Mouse (Mus musculus): ENCODE results near the gene Trp53rkb. TPM values are rescaled to one million over a fixed set of nuclear protein-coding genes. Genes with fewer than 3 reads are reported as not detected.

Gene Trp53rkb
- polyA plus RNA-seq, 1 experiment from 2014 or later = 7.5 TPM

DNA sequence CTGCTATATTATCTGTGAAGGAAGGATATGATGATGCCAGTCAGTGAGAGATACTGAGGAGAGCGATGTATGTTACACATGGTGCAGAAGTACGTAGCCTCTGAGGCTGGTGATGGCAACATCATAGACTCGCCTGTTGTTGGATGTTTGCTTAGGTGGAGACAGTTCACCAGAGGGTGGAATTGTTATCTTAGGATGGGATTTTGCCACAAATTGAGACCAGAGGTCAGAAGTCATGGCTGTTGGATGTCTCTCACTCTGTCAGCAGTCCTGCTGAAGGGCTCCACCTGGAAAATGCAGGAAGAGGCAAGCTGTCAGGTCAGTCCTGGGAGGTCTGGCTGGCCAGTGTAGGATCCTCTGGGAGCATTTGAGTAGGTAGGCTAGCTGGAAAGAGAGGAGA, 29.1 kb downstream of the Trp53rkb start:
- Histone ChIP-seq H3K9me3 (no peaks in the 10 kb centered on the region), H3K27me3 (no peaks in the 10 kb centered on the region)
- no peak for ATAC-seq (ENCODE audit: borderline replicate concordance, extremely low read depth, low FRiP score, low TSS enrichment)

DNA sequence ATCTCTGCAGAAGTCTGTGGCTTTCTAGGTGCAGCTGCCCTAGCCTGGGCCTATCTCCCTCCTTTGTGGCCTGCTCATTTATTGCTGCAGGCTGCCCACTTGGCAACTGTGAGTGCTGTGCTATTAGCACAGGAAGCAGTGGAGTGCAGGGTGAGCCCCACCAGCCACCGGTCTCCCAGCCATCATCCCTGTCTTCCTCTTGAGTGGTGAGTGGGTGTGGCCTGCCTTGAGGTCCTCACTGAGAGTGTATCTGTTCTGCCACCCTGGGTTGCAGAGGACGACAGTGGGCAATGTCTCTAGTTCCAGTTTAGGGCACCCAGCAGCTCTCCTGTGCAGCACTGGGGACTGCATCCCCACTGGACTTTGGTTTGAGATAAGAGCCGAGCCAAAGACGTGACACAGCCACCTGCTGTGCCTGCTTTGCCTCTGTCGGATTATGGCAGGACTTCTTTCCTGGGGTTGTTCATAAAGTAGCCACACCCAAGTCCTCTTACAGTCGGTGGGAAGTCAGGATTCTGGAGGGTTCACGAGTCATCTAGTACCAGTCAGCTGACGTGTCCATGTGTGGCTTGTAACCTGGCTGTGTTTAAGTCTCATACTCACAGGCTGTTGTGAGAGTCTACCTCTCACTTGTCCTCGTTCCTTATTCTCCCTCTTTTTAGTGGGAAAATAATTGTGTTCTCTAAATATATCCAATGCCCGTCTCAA, 29.9 kb downstream of the Trp53rkb start:
- Histone ChIP-seq H3K4me2 (no peak overlapping the region), H3K4me3 (no peak overlapping the region), H3K4me1 (0 out of 2 replicates have a peak, but pooled peaks cover 9% of the 10 kb centered on the region), H3K9ac (no peak overlapping the region), H3K36me3 (0 out of 2 replicates have a peak, but pooled peaks cover 3% of the 10 kb centered on the region), H3K27me3 (no peaks in the 10 kb centered on the region), H3K9me3 (no peaks in the 10 kb centered on the region), H3K27ac (no peak overlapping the region)
- no peak for ATAC-seq (ENCODE audit: borderline replicate concordance, extremely low read depth, low FRiP score, low TSS enrichment)
- 56% methylated on average over 10 of the region's 10 CpGs for WGBS

More for the DNA sequence above, 29.1 kb downstream of the Trp53rkb start:
- no peak overlapping the region for H3K4me2 ChIP-seq
- 0 out of 2 replicates have a peak, but pooled peaks cover 3% of the 10 kb centered on the region for H3K36me3 ChIP-seq
- no peak overlapping the region for H3K27ac ChIP-seq
- no peak overlapping the region for H3K9ac ChIP-seq
- H3K4me1 ChIP-seq = 0 out of 2 replicates have a peak, but pooled peaks cover 9% of the 10 kb centered on the region
- no peak overlapping the region for H3K4me3 ChIP-seq
- 82% methylated on average over 3 of the region's 3 CpGs for WGBS

DNA sequence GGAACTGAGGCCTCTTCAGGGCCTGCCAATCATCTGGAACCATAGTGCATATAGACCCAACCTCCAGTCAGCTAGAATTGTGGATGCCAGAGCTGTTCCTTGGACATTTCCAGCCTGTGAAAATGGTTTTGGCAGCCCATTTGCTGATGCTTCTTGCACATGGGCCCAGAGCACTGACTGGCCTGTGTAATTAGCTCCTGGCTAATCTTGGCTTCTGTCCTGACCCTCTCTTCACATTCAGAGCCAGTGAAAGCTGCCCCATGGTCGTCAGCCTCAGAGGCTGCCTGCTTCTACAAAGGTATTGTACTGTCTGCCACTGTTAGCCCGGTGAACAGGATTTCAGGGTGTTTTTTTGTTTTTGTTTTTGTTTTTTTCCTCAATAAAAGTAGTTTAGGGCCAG, 30.6 kb downstream of the Trp53rkb start:
- Histone ChIP-seq H3K27ac (no peak overlapping the region), H3K9ac (no peak overlapping the region), H3K9me3 (no peaks in the 10 kb centered on the region), H3K36me3 (no peaks in the 10 kb centered on the region), H3K4me1 (0 out of 2 replicates have a peak, but pooled peaks cover 9% of the 10 kb centered on the region), H3K4me2 (no peak overlapping the region), H3K27me3 (no peaks in the 10 kb centered on the region), H3K4me3 (no peak overlapping the region)
- WGBS = 74% methylated on average over 2 of the region's 2 CpGs
- no peak for ATAC-seq (ENCODE audit: borderline replicate concordance, extremely low read depth, low FRiP score, low TSS enrichment)

DNA sequence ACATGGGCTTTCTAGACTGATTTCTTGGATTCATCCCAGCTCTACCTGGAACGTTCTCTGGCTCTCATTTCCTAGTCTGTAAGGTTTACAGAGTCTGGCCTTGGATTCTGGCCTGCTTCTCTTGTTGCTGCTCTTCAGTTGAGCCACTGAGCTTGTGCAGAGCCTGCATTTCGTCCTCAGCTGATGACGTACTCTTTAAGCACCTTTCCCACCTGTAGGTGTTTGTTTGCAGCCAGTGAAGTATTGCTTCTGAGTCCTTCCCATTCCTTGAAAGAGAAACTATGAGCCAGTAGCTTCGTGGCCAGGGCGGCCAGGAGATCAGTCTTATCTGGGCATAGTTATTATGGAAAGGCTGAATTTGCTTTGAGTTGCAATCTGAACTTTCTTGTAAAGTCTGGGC, 32.1 kb downstream of the Trp53rkb start:
- 0 out of 2 replicates have a peak, but pooled peaks cover 9% of the 10 kb centered on the region for H3K4me1 ChIP-seq
- no peak overlapping the region for H3K4me3 ChIP-seq
- no peak overlapping the region for H3K9ac ChIP-seq
- no peak overlapping the region for H3K4me2 ChIP-seq
- WGBS = 72% methylated on average over 5 of the region's 5 CpGs
- no peaks in the 10 kb centered on the region for H3K9me3 ChIP-seq
- H3K27me3 ChIP-seq = no peaks in the 10 kb centered on the region
- H3K27ac ChIP-seq = no peak overlapping the region
- ATAC-seq (ENCODE audit: borderline replicate concordance, extremely low read depth, low FRiP score, low TSS enrichment) = no peak
- 0 out of 2 replicates have a peak, but pooled peaks cover 3% of the 10 kb centered on the region for H3K36me3 ChIP-seq

DNA sequence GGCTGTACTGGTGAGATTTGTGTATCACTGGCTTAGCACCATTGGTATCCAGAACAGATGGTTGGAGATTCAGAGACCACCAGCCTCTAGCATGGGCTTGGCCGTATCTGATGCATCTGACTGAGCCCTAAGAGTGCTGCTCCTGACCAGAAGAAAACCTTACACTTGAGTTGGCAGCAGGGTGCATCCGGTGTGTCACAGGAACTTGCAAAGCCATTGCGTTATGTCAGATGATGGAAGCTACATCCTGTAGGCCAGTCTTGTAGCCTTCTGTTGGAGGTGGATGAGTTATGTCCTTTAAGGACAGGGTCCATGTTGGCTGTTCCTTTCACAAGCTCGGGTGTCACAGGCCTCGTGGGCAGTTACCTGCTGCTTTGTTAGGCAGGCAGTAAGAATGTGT, 32.7 kb downstream of the Trp53rkb start:
- H3K4me2 ChIP-seq = no peak overlapping the region
- H3K27me3 ChIP-seq = no peaks in the 10 kb centered on the region
- H3K9me3 ChIP-seq = no peaks in the 10 kb centered on the region
- H3K9ac ChIP-seq = no peak overlapping the region
- no peak overlapping the region for H3K27ac ChIP-seq
- no peak for ATAC-seq (ENCODE audit: borderline replicate concordance, extremely low read depth, low FRiP score, low TSS enrichment)
- H3K4me3 ChIP-seq = no peak overlapping the region
- H3K36me3 ChIP-seq = 0 out of 2 replicates have a peak, but pooled peaks cover 3% of the 10 kb centered on the region
- 89% methylated on average over 5 of the region's 5 CpGs for WGBS
- 0 out of 2 replicates have a peak, but pooled peaks cover 7% of the 10 kb centered on the region for H3K4me1 ChIP-seq

DNA sequence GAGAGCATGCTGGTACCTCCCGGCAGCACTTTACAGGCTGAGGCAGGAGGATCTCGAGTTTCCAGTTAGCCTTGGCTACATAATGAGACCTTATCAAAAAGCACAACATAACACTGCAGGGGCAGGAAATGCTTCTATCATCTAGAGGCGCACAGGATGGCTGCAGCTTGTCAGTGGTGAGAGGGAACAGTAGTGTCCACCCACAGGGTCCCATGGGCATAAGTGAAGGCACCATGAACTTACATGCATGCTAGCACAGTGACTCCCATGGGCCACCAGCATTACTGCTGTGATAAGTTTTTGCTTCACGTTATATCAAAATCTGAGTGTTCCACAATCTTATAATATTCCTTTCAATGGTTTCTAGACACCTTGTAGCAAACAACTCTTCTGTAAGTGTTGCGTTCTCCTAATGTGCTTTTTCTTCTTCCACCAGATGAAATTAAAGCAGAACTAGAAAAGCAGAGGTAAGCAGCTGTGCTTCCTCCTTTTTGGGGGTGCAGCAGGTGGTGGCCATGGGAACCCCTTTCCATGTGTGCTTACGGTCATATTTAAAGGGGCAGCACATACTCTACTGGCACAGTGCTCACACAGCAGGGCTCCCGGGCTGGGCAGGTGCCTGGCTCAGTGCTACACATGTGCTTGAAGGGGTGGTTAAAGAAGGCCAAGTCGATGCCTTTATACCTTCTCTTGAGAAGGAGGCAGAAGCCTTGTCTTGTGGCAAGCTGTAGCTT, 34.3 kb downstream of the Trp53rkb start:
- ATAC-seq (ENCODE audit: borderline replicate concordance, extremely low read depth, low FRiP score, low TSS enrichment) = no peak
- Histone ChIP-seq H3K27ac (no peak overlapping the region), H3K4me2 (no peak overlapping the region), H3K4me3 (no peak overlapping the region), H3K4me1 (no peaks in the 10 kb centered on the region), H3K27me3 (no peaks in the 10 kb centered on the region), H3K36me3 (0 out of 2 replicates have a peak, but pooled peaks cover 3% of the 10 kb centered on the region), H3K9ac (no peak overlapping the region), H3K9me3 (no peaks in the 10 kb centered on the region)
- WGBS = 84% methylated on average over 8 of the region's 8 CpGs

DNA sequence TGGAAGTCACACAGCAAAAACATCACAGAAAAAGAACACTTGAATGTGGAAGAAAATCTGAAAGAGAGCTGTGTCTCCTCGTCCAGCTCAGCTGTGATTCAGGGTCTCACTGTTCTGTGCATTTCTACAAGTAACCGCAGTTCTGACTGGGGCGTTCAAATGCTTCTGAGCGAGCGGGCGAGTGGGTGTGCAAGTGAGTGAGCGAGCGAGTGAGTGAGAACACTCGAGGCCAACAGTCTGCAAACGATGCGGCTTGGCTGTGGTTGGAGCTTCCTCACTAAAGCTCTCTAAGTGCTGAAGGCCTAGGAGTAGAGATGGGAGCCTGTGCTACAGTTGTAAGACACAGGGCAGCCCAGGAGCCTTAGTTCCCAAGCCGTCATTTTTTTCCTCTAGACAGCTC, 36.0 kb downstream of the Trp53rkb start:
- Histone ChIP-seq H3K9ac (no peak overlapping the region), H3K9me3 (no peaks in the 10 kb centered on the region), H3K27ac (no peak overlapping the region), H3K4me2 (no peak overlapping the region), H3K4me1 (no peaks in the 10 kb centered on the region), H3K27me3 (no peaks in the 10 kb centered on the region), H3K36me3 (0 out of 2 replicates have a peak, but pooled peaks cover 3% of the 10 kb centered on the region), H3K4me3 (no peak overlapping the region)
- 87% methylated on average over 12 of the region's 12 CpGs for WGBS
- ATAC-seq (ENCODE audit: borderline replicate concordance, extremely low read depth, low FRiP score, low TSS enrichment) = no peak

DNA sequence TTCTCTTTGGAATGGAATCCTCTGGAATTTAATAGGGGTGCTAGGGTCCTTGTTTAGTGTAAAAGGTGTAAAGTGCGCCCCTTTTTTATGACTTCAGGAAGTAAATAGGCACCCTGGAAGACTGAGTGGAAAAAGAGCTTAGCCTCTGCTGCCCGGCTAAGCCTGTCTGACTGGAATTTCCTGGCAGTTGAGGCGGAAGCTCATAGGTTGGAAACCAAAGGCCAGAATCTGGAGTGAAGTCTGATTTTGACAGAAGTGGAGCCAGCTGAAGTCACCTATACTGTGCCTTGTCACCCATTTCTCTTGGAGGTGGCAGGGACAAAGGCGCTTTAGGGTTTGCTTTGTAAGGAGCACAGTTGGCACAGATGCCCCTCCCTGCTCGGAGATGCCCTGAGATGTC, 38.0 kb downstream of the Trp53rkb start:
- 0 out of 2 replicates have a peak overlapping the region, but pooled peaks have one; percentile 5 for H3K27ac ChIP-seq
- 67% methylated on average over 5 of the region's 5 CpGs for WGBS
- no peak for ATAC-seq (ENCODE audit: borderline replicate concordance, extremely low read depth, low FRiP score, low TSS enrichment)

DNA sequence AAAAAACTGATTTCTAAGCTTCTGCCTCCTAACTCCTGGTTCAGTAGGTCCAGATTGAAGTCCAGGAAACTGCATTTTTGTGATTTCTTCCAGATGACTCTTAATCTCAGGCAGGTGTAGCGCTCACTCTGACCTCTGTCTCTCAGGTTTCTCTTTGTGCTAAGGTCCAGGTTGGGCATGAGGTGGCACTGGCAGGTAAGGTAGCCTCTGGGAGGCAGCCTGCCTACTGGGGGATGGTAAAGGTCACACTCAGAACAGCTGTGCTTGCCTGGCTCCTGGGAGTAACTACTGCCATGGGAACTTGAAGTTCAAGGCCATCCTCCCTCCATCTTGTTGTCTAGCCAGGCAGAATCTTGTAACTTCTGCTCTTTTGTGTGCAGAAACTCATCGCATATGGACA, 41.8 kb downstream of the Trp53rkb start:
- Histone ChIP-seq H3K9me3 (no peaks in the 10 kb centered on the region), H3K9ac (no peak overlapping the region), H3K27me3 (no peaks in the 10 kb centered on the region), H3K36me3 (peaks cover 17% of the 10 kb centered on the region; the same call in 1 of the 2 replicates), H3K27ac (no peak overlapping the region), H3K4me1 (no peaks in the 10 kb centered on the region), H3K4me3 (no peak overlapping the region), H3K4me2 (no peak overlapping the region)
- ATAC-seq (ENCODE audit: borderline replicate concordance, extremely low read depth, low FRiP score, low TSS enrichment) = no peak
- WGBS = 94% methylated on average over 2 of the region's 2 CpGs

More for the DNA sequence above, 38.0 kb downstream of the Trp53rkb start:
- H3K4me2 ChIP-seq = no peak overlapping the region
- no peak overlapping the region for H3K4me3 ChIP-seq
- no peaks in the 10 kb centered on the region for H3K27me3 ChIP-seq
- no peak overlapping the region for H3K9ac ChIP-seq
- H3K4me1 ChIP-seq = no peaks in the 10 kb centered on the region
- 0 out of 2 replicates have a peak, but pooled peaks cover 3% of the 10 kb centered on the region for H3K36me3 ChIP-seq
- H3K9me3 ChIP-seq = no peaks in the 10 kb centered on the region

DNA sequence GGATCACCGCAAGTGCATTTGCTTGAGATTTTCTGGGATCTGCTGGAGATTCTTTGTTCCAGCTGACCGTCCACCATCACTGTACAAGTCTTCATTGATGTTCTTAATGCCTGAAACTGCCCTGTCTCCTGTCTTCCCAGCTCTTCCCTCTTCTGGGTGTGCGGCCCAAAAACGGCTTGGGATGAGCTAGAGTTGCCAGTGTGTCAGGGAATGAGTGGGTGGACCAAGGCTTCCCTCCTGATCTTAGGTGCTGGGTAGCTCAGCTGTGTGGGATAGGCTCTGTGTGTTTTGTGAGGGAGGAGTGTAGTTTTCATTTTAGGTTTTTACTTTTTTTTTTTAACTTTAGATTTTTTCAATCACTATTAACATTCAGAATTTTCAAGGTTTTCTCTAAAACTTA, 42.5 kb downstream of the Trp53rkb start:
- Histone ChIP-seq H3K36me3 (peaks cover 17% of the 10 kb centered on the region; the same call in 1 of the 2 replicates), H3K27ac (no peak overlapping the region)

DNA sequence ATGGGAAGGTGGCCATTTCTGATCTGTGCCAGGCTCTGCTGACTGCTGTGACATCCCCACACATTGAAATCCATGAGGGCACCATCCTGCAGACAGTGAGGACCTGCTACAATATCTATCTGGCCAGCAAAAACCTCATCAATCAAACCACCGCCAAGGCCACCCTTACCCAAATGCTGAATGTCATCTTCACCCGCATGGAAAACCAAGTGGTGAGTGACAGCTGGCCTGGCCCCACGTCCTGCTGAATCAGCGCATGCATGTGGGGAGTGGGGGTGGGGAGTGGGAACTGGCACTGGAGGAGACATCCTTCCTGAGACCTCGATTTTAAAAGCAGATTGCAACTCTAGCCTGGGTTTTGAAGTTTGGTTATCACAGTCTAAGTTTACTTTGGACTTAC, 43.2 kb downstream of the Trp53rkb start:
- H3K27ac ChIP-seq = no peak overlapping the region
- H3K4me1 ChIP-seq = no peaks in the 10 kb centered on the region
- no peak overlapping the region for H3K9ac ChIP-seq
- H3K4me3 ChIP-seq = no peak overlapping the region
- WGBS = 62% methylated on average over 5 of the region's 5 CpGs
- H3K36me3 ChIP-seq = peaks cover 18% of the 10 kb centered on the region; the same call in 1 of the 2 replicates
- ATAC-seq (ENCODE audit: borderline replicate concordance, extremely low read depth, low FRiP score, low TSS enrichment) = no peak
- H3K27me3 ChIP-seq = no peaks in the 10 kb centered on the region
- H3K9me3 ChIP-seq = no peaks in the 10 kb centered on the region
- H3K4me2 ChIP-seq = no peak overlapping the region

More for the DNA sequence above, 42.5 kb downstream of the Trp53rkb start:
- Histone ChIP-seq H3K9ac (no peak overlapping the region), H3K4me3 (no peak overlapping the region), H3K27me3 (no peaks in the 10 kb centered on the region), H3K4me2 (no peak overlapping the region), H3K9me3 (no peaks in the 10 kb centered on the region), H3K4me1 (no peaks in the 10 kb centered on the region)
- no peak for ATAC-seq (ENCODE audit: borderline replicate concordance, extremely low read depth, low FRiP score, low TSS enrichment)
- WGBS = 92% methylated on average over 4 of the region's 4 CpGs

DNA sequence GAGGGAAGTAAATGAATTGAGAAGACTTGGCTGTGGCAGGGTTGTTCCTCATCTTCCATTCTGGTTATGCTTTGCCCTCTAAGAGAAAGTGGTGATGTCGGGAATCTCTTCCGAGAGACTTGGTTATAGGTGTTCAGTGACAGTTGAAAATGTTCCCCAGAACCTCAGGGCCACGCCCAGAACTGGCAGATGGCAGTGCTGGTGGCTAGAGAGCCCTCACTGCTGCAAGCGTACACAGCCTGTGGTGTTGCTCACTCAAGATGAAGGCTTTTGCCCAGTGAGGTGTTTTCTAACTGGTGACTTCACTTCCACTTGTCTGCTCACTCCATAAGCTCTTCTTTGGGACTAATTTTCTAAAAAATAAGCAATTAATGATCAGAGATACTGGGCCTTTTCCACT, 49.5 kb downstream of the Trp53rkb start:
- Histone ChIP-seq H3K36me3 (peaks cover 19% of the 10 kb centered on the region), H3K9ac (no peak overlapping the region), H3K9me3 (no peaks in the 10 kb centered on the region), H3K4me1 (no peaks in the 10 kb centered on the region), H3K4me3 (no peak overlapping the region), H3K27ac (no peak overlapping the region), H3K27me3 (no peaks in the 10 kb centered on the region), H3K4me2 (no peak overlapping the region)
- ATAC-seq (ENCODE audit: borderline replicate concordance, extremely low read depth, low FRiP score, low TSS enrichment) = no peak
- 79% methylated on average over 4 of the region's 4 CpGs for WGBS
